Mouse (Mus musculus) urinary bladder, postnatal 4 days (tissue): ENCODE results near the gene Sipa1.

Experiments
- DNase-seq, 2 experiments: peaks; one replicate each; pipeline ENCODE4 v3.0.0; 2021 to 2022; ENCODE audit warnings: low spot score in 2 of 2

Sipa1 gene

GRCm38 (mm10) chr19:5605126-5605525 lies 58.4 kb downstream of the Sipa1 start:
- no peak for DNase-seq

GRCm38 (mm10) chr19:5603664-5604063 lies 59.8 kb downstream of the Sipa1 start:
- DNase-seq, result no peak

- DNase-seq, result peak; percentile 54 to 66
These were observed 61.6 kb downstream of the Sipa1 start, which contains the start of gene Rnaseh2c for GRCm38 (mm10) chr19:5601752-5602541. Rnaseh2c (plus strand) TSS chr19:5601873.
